Comparison of ENCODE assay signal across 8 mouse cellular contexts in genomic region chr7:19118028-19118771, GRCm38 (mm10). TPM values are rescaled to one million over a fixed set of nuclear protein-coding genes. Genes with fewer than 3 reads are reported as not detected.
DNase-seq lines count a peak whose midpoint lies in the region; ATAC-seq and TF ChIP-seq lines count a peak whose summit lies in the region.

Gm4969 (minus strand) TSS chr7:19118368.

- peak within 1 kb of the TSS; percentile 46 for H3K4me3 ChIP-seq in embryonic facial prominence, embryonic 10.5 days
- no peak within 1 kb of the TSS for H3K4me3 ChIP-seq in heart, postnatal 0 days (ENCODE audit: low read depth, low read length)
- peak within 1 kb of the TSS; percentile 29 for H3K4me3 ChIP-seq in olfactory bulb, adult 2 months (ENCODE audit: insufficient read depth, low read depth, low read length)

- no peak for TF ChIP-seq EP300 in heart, postnatal 0 days (IDR thresholded peaks at IDR 0.05; ENCODE audit: low read depth)

- H3K27ac ChIP-seq in embryonic facial prominence, embryonic 10.5 days (replicated peaks), result peak within 1 kb of the TSS; percentile 65
- no peak within 1 kb of the TSS for H3K27ac ChIP-seq in heart, postnatal 0 days (ENCODE audit: low read depth)
- no peak within 1 kb of the TSS for H3K27ac ChIP-seq in olfactory bulb, adult 2 months (ENCODE audit: insufficient read depth, low read depth, low read length)

- whole genome bisulfite sequencing in embryonic facial prominence, embryonic 10.5 days, result 19% methylated on average over 64 of the region's 64 CpGs
- 27% methylated on average over 52 of the region's 64 CpGs for WGBS in heart, postnatal 0 days
- 21% methylated on average over 64 of the region's 64 CpGs for WGBS in olfactory bulb, adult 2 months

- peak; percentile 52 to 75 for DNase-seq in spleen, postnatal 4 days (ENCODE audit: low spot score in 2 of 2)
- DNase-seq in spleen, adult 12 weeks (ENCODE audit: low spot score), result no peak
- peak; percentile 83 for DNase-seq in embryonic facial prominence, embryonic 10.5 days (ENCODE audit: low spot score)
- DNase-seq in heart, postnatal 0 days (ENCODE audit: low spot score), result peak; percentile 10
- peak; percentile 62 to 86 for DNase-seq in kidney, postnatal 25 days
- peak; percentile 39 to 56 for DNase-seq in lung, adult 18-20 months
- DNase-seq in yolk sac, embryonic 10.5 days (ENCODE audit: low spot score), result peak; percentile 65

- peak within 1 kb of the TSS; percentile 32 for H3K4me2 ChIP-seq in heart, postnatal 0 days (ENCODE audit: low read depth, low read length)

- ATAC-seq in heart, postnatal 0 days (ENCODE audit: insufficient read depth, low read depth), result 0 out of 2 replicates have a peak, but pooled peaks have one; percentile 11

- peaks cover 12% of the 10 kb centered on the region for H3K27me3 ChIP-seq in embryonic facial prominence, embryonic 10.5 days (replicated peaks; ENCODE audit: low read depth, poor library complexity, severe bottlenecking)
- H3K27me3 ChIP-seq in heart, postnatal 0 days (ENCODE audit: control insufficient read depth, insufficient read depth, low read length), result no peaks in the 10 kb centered on the region

- TF ChIP-seq CTCF in heart, postnatal 0 days (IDR thresholded peaks at IDR 0.05; ENCODE audit: low read depth), result peak; percentile 16
- TF ChIP-seq CTCF in olfactory bulb, adult 2 months (IDR thresholded peaks at IDR 0.05; ENCODE audit: insufficient read depth, low read depth, low read length), result no peak

- H3K9me3 ChIP-seq in embryonic facial prominence, embryonic 10.5 days, result peaks cover 13% of the 10 kb centered on the region
- H3K9me3 ChIP-seq in heart, postnatal 0 days (replicated peaks; ENCODE audit: control insufficient read depth, low read length), result no peaks in the 10 kb centered on the region

- TF ChIP-seq POLR2A in olfactory bulb, adult 2 months (IDR thresholded peaks at IDR 0.05; ENCODE audit: insufficient read depth, low read depth, low read length), result no peak

- H3K9ac ChIP-seq in heart, postnatal 0 days (replicated peaks; ENCODE audit: low read depth, low read length), result no peak within 1 kb of the TSS

- peaks cover 9% of the 10 kb centered on the region for H3K36me3 ChIP-seq in embryonic facial prominence, embryonic 10.5 days (replicated peaks)
- no peaks in the 10 kb centered on the region for H3K36me3 ChIP-seq in heart, postnatal 0 days (replicated peaks; ENCODE audit: control insufficient read depth, insufficient read depth, low read length)

- peaks cover 19% of the 10 kb centered on the region for H3K4me1 ChIP-seq in embryonic facial prominence, embryonic 10.5 days
- peaks cover 8% of the 10 kb centered on the region; the same call in 1 of the 2 replicates for H3K4me1 ChIP-seq in heart, postnatal 0 days (ENCODE audit: control insufficient read depth, insufficient read depth)
- peaks cover 12% of the 10 kb centered on the region for H3K4me1 ChIP-seq in olfactory bulb, adult 2 months (ENCODE audit: control insufficient read depth, insufficient read depth, low read length)

RNA-seq across cellular contexts. Expression of gene Gm4969, which starts in this region (rescaled TPM):
- polyA plus RNA-seq in embryonic facial prominence, embryonic 10.5 days (2016; fragmentation: Nextera tagmentation; extraction: Ambion mirVana), result 0.99 and 1.9 TPM in 2 replicates
- total RNA-seq in heart, postnatal 0 days (2014; rRNA removed; ENCODE audit: low replicate concordance), result 0.19 and 0.69 TPM in 2 replicates
- 0.21 and 0.38 TPM in 2 replicates for polyA plus RNA-seq in heart, postnatal 0 days (2015; fragmentation: Nextera tagmentation; extraction: Ambion mirVana)
- polyA plus RNA-seq in olfactory bulb, adult 2 months (2012; ENCODE audit: insufficient read depth, insufficient read length, low replicate concordance, missing spikeins), result not detected in 2 replicates

Comparison
In these comparisons a context has a peak if more than half of its experiments do, and no peak if none do; other contexts are left out.
1. Peak in DNase-seq, ATAC-seq and H3K4me2 ChIP-seq in heart, postnatal 0 days; RNA of the gene not detected or under 1 TPM.